Mouse (Mus musculus) C2C12 (cell line): ENCODE measurements around the gene Cacna1c.

ENCODE experiments used
- CTCF ChIP-seq: IDR thresholded peaks from one replicate; pipeline ENCODE4 v1.5.1; 2011; ENCODE audit not compliant: control insufficient read depth, insufficient read depth, insufficient read length
- FOSL1 ChIP-seq: IDR thresholded peaks from one replicate; pipeline ENCODE4 v1.8.0; 2011; ENCODE audit warnings: mild to moderate bottlenecking, low read length; ENCODE audit not compliant: poor library complexity, insufficient read depth, severe bottlenecking
- MAX ChIP-seq: IDR thresholded peaks from one replicate; pipeline ENCODE4 v1.6.1; 2011; ENCODE audit warnings: mild to moderate bottlenecking, control low read depth
- MYOG ChIP-seq: IDR thresholded peaks from one replicate; pipeline ENCODE4 v1.6.1; 2011; ENCODE audit not compliant: control insufficient read depth, insufficient read length; ENCODE audit errors: extremely low read depth
- USF1 ChIP-seq: IDR thresholded peaks from one replicate; pipeline ENCODE4 v1.6.1; 2011; ENCODE audit warnings: low read depth, mild to moderate bottlenecking, control low read depth, moderate library complexity

DNA sequence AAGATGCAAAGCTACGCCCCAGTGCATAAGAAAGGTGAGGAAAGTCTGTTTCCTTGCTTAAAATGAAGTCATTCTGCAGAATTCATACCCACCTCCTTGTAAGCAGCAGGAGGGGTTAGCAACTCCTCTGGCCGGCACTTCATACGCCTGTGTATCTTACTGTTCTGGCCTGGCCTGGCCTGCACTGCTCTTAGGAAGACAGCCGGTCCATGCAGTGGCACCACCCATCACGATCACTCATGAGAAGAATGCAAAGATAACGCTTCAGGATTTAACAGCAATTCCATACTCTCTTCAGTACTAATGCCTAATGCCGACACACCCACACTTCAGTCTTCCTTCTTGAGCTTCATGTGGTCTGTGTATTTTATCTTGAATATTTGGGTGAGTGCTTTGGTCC is 8.1 kb upstream of the Cacna1c start:
- TF ChIP-seq CTCF (no peak), MAX (no peak), USF1 (no peak), MYOG (no peak), FOSL1 (no peak)
